Mouse (Mus musculus): ENCODE data around the gene Mvd.
A peak's percentile ranks its signal among the peaks of the same experiment; 100 is the strongest.

The Mvd gene

DNA sequence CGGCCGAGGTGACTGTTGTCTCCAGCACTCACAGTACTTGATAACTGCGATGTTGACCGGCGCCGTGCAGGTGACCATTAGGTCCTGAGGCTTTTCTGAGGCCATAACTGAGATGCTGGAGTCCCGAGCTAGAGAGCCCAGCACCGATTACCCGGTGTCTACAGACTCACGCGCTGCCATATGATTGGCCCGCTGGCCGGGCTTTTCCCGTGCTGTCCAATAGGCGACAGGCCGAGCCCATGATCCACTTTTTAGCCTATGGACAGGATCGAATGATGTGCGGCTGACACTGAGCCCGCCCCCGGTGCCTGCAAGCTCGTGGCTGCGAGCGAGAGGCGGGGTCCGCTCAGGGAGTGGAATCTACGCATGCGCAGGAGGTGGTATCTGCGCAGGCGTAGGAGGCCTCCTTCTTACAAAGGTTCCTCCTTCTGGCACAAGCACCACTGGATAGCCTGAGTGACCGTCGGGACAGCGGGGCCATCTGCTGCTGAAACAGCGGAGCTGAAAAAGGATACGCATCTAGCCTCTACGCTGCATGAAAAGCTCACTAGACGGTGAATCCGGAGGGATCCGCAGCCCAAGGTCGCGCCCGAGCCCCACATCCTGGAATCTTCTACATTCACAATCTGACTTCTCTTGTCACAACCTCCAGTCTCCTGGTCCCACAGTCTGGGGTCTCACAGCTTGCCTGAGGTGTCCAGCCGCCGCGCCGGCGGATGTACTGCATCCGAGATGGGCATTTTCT lies at the start of gene Mvd:
Mvd (minus strand) TSS at position 161 of the 745 bp plus-strand sequence.
- peak; percentile 99 to 100 for DNase-seq (ENCODE audit: inconsistent age in 2 of 2, low spot score in 1 of 2)

DNA sequence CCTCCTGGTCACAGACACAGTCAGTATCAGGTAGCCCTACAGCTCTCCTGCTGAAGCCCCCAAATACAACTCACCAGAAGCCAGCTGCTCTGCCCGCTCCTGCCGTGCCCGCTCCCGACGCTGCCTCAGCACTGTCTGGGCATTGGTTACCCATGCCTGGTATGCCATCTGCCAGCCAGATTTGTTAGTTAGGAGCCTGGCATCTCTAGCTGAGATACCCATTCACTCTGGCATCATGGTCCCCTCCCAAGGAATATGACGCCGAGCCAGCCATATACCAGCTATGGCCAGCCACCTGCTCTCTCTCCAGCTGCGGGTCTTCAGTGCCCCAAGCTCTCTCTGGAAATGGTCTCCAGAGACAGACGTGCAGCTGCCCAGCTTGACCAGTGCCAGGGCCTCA lies 45.2 kb upstream of the Mvd start:
- DNase-seq (ENCODE audit: inconsistent age in 2 of 2, low spot score in 1 of 2): no peak

DNA sequence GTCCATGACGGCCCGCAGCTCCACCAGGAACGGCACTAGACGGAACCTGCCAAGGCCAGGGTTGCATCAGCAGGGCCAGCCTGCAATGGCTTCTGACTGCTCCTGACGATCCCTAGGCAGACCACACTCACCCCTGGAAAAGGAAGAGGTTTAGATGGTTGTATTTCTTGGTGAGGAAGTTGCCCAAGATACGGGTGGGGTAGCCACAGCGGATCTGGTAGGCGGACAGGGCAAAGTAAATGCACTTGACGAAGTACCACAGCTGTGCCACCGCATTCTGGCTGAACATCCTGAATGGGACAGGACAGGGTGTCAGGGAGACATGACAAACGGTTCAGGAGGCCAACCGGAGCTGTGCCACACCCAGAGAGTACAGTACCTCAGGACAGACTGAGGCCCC lies 41.6 kb upstream of the Mvd start:
- peak in 1 of 2 experiments; percentile 30 for DNase-seq (ENCODE audit: inconsistent age in 2 of 2, low spot score in 1 of 2)

GRCm38 (mm10) chr8:122483877-122484276 lies 40.7 kb upstream of the Mvd start:
- no peak for DNase-seq (ENCODE audit: inconsistent age in 2 of 2, low spot score in 1 of 2)

DNA sequence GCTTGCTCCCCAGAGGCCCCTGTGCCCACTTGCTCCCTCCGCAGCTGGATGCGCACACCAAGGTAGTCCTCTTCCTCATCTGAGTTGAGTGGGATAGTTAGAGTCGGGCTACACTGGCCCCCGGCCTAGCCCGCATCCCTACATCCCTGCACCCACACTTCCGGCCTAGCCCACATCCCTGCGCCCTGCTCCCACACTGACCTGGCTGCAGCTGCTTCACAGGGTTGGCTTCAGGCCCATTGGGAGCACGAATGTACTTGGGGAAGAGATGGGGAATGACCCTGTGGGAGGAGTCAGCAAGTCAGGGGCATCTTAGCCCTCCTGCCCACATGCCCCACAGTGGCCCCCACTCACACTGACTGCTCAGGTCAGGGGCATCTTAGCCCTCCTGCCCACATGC lies 39.2 kb upstream of the Mvd start:
- DNase-seq (ENCODE audit: inconsistent age in 2 of 2, low spot score in 1 of 2): no peak

DNA sequence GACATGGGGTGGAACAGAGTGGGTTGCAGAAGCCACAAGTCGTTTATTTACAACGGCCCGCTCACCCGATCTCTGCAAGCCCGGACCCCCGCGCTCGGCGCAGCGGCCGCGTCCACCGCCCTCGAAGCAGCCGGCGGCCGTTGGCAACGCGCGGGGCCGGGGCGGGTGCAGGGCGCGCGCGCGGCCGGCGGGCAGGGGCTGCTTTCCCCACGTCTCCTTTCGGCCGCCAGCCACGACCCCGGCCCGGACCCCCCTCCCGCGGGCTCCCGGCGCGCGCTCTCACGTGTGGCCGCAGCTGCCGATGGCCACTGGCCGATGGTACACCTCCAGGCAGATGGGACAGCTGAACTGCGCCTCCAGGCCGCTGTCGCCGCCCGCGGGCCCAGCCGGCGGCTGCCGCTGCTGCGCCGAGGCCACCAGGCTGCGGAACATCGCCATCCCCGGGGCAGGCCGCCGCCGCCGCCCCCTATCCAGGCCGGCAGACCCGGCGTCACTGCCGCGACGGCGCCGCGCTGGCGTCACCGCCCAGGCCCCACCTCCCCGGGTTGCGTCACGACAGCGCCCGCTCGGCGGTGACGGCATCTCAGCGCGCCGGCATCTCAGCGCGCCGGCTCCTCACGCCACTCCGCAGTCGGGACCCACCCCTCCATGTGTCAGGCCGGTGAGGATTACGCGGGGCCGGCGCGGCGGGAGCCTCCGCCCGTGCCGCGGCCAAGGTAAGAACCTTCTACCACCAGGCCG lies 32.5 kb upstream of the Mvd start, which contains the start of the genes Rnf166 and Ctu2:
Rnf166 (minus strand) TSS at position 485 of the 741 bp plus-strand sequence.
Ctu2 (plus strand) TSS at position 564 of the 741 bp plus-strand sequence.
- DNase-seq (ENCODE audit: inconsistent age in 2 of 2, low spot score in 1 of 2): peak; percentile 93 to 97

DNA sequence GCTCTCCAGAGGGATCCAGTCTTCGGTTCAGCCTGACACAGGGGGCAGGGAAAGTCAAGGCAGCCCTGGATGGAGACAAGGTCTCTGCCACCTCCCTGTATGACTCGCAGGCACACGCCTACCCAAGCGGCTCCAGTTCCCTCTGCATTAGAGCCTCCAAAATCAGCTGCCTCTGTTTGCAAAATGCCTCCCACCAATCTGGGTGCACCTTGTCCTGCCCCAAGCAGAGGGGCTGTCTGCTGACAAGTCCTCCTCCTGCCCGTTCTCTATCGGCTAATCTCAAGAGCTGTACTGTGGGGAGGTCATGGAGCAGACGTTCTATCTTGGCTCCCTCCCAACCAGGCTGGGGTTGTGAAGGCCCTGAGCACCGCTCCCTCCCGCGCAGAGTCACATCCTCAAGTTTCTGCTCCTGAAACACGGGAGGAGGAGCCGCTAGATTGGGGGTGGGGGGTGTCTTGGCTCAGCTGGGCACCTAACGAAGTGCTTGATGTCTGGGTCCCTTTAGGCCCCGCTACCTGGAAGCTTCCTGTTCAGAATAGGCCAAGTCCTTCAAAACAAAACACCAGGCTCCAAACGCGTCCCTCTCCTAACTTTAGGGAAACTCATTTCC lies 31.8 kb upstream of the Mvd start:
- DNase-seq (ENCODE audit: inconsistent age in 2 of 2, low spot score in 1 of 2): peak; percentile 75 to 93

GRCm38 (mm10) chr8:122473911-122474421 lies 30.7 kb upstream of the Mvd start:
- DNase-seq (ENCODE audit: inconsistent age in 2 of 2, low spot score in 1 of 2): peak in 1 of 2 experiments; percentile 46

DNA sequence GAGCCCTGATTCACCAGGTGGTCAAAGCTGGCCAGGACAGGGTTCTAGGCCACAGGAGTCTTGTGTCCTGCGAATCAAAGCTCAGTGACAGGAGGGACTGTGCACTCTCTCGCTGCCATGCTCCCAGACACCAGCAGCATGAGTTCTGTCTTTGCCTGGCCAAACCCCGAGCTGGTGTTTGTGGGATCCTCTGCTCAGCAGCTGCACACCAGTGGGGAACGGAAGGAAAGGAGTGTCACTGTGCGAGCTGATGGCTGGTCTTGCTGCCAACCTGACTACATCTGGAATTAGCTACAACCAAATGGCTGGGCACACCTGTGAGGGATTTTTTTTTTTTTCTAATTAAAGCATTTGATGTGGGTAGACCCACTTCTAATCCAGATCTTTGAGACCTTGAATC lies 27.5 kb upstream of the Mvd start:
- no peak for DNase-seq (ENCODE audit: inconsistent age in 2 of 2, low spot score in 1 of 2)

- no peak for DNase-seq (ENCODE audit: inconsistent age in 2 of 2, low spot score in 1 of 2)
Measured at GRCm38 (mm10) chr8:122469965-122470364, 26.7 kb upstream of the Mvd start.

DNA sequence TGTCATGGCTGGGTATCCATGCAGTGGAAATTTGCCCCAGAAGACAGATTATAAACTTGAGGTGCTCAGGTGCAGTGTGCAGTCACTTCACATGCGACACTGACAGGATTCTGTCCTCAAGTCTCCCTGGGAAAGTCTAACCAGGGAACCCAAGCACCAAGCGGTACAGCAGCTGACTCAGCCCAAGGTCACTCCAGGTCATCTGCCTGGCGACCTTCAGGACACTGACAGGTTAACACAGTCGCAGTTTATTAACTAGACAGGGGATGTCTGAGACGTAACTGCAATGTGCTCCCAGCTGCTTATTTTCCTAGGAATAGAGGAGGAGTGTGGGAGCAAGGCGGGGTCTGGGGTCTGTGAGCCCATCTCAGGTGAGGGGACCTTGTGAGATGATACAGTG lies 26.2 kb upstream of the Mvd start:
- peak in 1 of 2 experiments; percentile 58 for DNase-seq (ENCODE audit: inconsistent age in 2 of 2, low spot score in 1 of 2)

GRCm38 (mm10) chr8:122467816-122468215 lies 24.6 kb upstream of the Mvd start:
- no peak for DNase-seq (ENCODE audit: inconsistent age in 2 of 2, low spot score in 1 of 2)

GRCm38 (mm10) chr8:122464985-122465384 lies 21.8 kb upstream of the Mvd start:
- peak; percentile 51 to 76 for DNase-seq (ENCODE audit: inconsistent age in 2 of 2, low spot score in 1 of 2)

GRCm38 (mm10) chr8:122463651-122464640 lies 20.7 kb upstream of the Mvd start:
- DNase-seq (ENCODE audit: inconsistent age in 2 of 2, low spot score in 1 of 2): peak in 1 of 2 experiments; percentile 56

DNA sequence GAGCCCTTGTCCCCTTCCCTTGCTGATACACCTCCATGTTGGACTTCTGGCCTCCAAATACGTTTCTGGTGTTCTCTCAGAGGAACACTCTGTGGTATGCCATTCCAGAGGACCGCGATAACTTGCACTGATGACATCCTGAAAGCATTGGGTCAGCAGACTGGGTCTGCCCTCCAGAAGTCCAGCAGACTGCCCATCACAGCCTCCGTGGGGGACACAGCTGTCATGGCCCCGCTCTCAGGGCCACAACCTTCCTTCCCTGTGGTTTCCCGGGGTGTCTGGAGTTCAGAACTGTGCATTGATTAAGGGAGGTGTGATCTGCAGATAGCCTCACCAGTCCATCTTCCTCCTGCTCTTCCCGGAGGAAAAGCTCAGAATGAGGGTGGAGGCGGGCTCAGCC lies 19.3 kb upstream of the Mvd start:
- DNase-seq (ENCODE audit: inconsistent age in 2 of 2, low spot score in 1 of 2): no peak

DNA sequence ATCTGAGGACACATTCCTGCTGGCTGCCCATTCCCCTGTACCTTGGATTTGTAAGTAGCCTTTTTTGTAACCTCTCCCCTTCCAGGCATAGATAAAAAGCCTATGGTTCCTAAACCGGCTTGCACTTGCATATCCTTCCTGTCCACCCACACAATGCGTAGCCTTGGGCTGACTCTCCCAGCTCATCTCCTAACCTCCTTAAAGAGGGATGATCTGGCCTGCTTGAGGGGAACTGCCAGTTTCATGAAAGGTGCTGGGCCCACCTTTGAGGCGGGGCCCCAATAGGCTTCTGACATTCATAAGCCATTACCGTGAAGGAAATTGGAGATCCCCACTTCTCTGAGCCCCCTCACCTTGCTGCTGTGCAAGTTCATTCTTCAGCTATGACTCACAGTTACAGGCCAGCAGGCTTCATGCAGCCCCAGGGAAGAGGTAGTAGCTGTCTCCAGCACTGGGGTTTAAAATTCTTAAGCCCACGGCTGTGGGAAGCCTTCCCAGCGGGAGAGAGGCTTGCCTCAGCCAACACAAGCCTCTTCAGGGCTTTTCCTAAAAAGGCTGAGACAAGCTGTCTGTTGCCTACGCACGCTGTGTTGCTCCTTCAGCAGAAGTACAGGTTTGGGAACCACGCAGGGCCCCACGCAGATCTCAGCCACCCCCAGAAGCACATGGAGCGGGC lies 18.4 kb upstream of the Mvd start:
- DNase-seq (ENCODE audit: inconsistent age in 2 of 2, low spot score in 1 of 2): peak in 1 of 2 experiments; percentile 60

- peak; percentile 66 to 71 for DNase-seq (ENCODE audit: inconsistent age in 2 of 2, low spot score in 1 of 2)
Measured at GRCm38 (mm10) chr8:122460524-122461472, 17.6 kb upstream of the Mvd start, which contains the start of gene Snai3. TSS of gene Snai3 (minus strand) at chr8:122460733.

DNA sequence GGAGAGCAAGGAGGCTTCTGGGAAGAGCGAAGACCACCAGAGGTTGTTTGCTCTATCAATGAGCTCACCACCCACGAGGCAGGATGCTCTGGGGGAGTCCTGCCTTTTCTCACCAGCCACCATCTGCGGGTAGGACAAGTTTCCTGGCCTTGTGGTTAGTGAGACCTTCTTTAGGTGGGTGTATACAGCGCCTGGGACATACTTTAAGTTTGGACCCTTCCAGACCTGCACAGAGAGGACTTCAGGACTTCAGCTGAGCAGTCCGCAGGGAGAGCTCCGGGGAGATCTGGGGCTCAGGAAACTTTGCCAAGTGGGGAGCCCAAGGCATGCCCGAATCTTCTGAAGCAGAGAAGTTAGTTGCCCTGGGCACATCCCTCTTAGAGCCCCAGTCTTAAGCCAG lies 16.8 kb upstream of the Mvd start:
- no peak for DNase-seq (ENCODE audit: inconsistent age in 2 of 2, low spot score in 1 of 2)
